Mouse (Mus musculus) MEL (cell line): ENCODE results near the gene Ugt1a9. TPM values are rescaled to one million over a fixed set of nuclear protein-coding genes. Genes with fewer than 3 reads are reported as not detected.
A peak's percentile ranks its signal among the peaks of the same experiment; 100 is the strongest.

Experiments used
- DNase-seq: peaks from one replicate; pipeline ENCODE4 v3.0.0; 2011; ENCODE audit warnings: low read depth, low spot score
- H3K27ac ChIP-seq: 2 replicates; pipeline ENCODE4 v1.5.1; 2012; ENCODE audit warnings: low read depth, mild to moderate bottlenecking, control low read depth, low read length, moderate library complexity; ENCODE audit not compliant: control insufficient read depth
- H3K27me3 ChIP-seq, 2 experiments: fragments of 150-350 bp in 1 of 2; sonication (generic) in 1 of 2; 2 replicates each; pipeline ENCODE4 v1.6.1; 2012; ENCODE audit warnings: low read length in 2 of 2, mild to moderate bottlenecking in 2 of 2, improper control_type of control experiment in 1 of 2, moderate library complexity in 1 of 2; ENCODE audit not compliant: insufficient read depth in 2 of 2, control insufficient read depth in 1 of 2
- H3K36me3 ChIP-seq, 2 experiments: 2 replicates each; pipeline ENCODE4 v1.6.1; 2012 to 2014; ENCODE audit warnings: low read length in 2 of 2, improper control_type of control experiment in 1 of 2, inconsistent platforms in 1 of 2, mild to moderate bottlenecking in 1 of 2; ENCODE audit not compliant: insufficient read depth in 2 of 2, control insufficient read depth in 1 of 2
- H3K4me1 ChIP-seq, 2 experiments: fragments of 150-350 bp in 1 of 2; sonication (generic) in 1 of 2; 2 replicates each; pipeline ENCODE4 v1.6.1; 2012; ENCODE audit warnings: low read length in 2 of 2, improper control_type of control experiment in 1 of 2, mild to moderate bottlenecking in 1 of 2; ENCODE audit not compliant: insufficient read depth in 2 of 2, control insufficient read depth in 1 of 2
- H3K4me3 ChIP-seq, 2 experiments: fragments of 150-350 bp in 1 of 2; sonication (generic) in 1 of 2; 2 replicates each; pipeline ENCODE4 v1.5.1; 2012; ENCODE audit warnings: low read depth in 2 of 2, low read length in 2 of 2, mild to moderate bottlenecking in 2 of 2, moderate library complexity in 2 of 2, control low read depth in 1 of 2, improper control_type of control experiment in 1 of 2; ENCODE audit not compliant: control insufficient read depth in 1 of 2, insufficient read depth in 1 of 2
- H3K79me2 ChIP-seq: 2 replicates; pipeline ENCODE4 v1.6.1; 2012; ENCODE audit warnings: mild to moderate bottlenecking, low read length, moderate library complexity; ENCODE audit not compliant: control insufficient read depth, poor library complexity, insufficient read depth
- H3K9ac ChIP-seq: 2 replicates; pipeline ENCODE4 v1.6.1; 2012; ENCODE audit warnings: low read depth, mild to moderate bottlenecking, control low read depth, low read length, moderate library complexity; ENCODE audit not compliant: control insufficient read depth, poor library complexity, severe bottlenecking
- H3K9me3 ChIP-seq: fragments of 150-350 bp; sonication (generic); replicated peaks from 2 replicates; pipeline ENCODE4 v1.6.1; 2012; ENCODE audit warnings: mild to moderate bottlenecking, low read length, improper control_type of control experiment, moderate library complexity; ENCODE audit not compliant: insufficient read depth
- BHLHE40 ChIP-seq: IDR thresholded peaks from 2 replicates; pipeline ENCODE4 v1.6.1; 2012; ENCODE audit warnings: low read depth, mild to moderate bottlenecking, inconsistent platforms, low read length, improper control_type of control experiment, borderline replicate concordance
- CTCF ChIP-seq, 3 experiments: IDR thresholded peaks in 2 of 3; conservative IDR thresholded peaks in 1 of 3; 2 replicates each; pipeline ENCODE4 v1.5.1; 2011 to 2012; ENCODE audit warnings: low read length in 3 of 3, low read depth in 2 of 3, mild to moderate bottlenecking in 2 of 3, improper control_type of control experiment in 1 of 3, inconsistent platforms in 1 of 3, mixed read lengths in 1 of 3, moderate library complexity in 1 of 3; ENCODE audit not compliant: control insufficient read depth in 1 of 3, insufficient read depth in 1 of 3, poor library complexity in 1 of 3, severe bottlenecking in 1 of 3
- ELF1 ChIP-seq: IDR thresholded peaks from 2 replicates; pipeline ENCODE4 v1.6.1; 2014; ENCODE audit warnings: low read depth, mild to moderate bottlenecking, inconsistent platforms, low read length, improper control_type of control experiment, moderate library complexity
- EP300 ChIP-seq, 2 experiments: IDR thresholded peaks; 2 replicates each; pipeline ENCODE4 v1.6.1; 2011; ENCODE audit warnings: improper control_type of control experiment in 2 of 2, low read length in 2 of 2, low read depth in 1 of 2, mild to moderate bottlenecking in 1 of 2
- ETS1 ChIP-seq: IDR thresholded peaks from 2 replicates; pipeline ENCODE4 v1.6.1; 2012; ENCODE audit warnings: low read depth, mild to moderate bottlenecking, inconsistent platforms, low read length, improper control_type of control experiment, moderate library complexity
- GABPA ChIP-seq: IDR thresholded peaks from 2 replicates; pipeline ENCODE4 v1.6.1; 2012; ENCODE audit warnings: low read depth, mild to moderate bottlenecking, inconsistent platforms, low read length, improper control_type of control experiment, moderate library complexity
- GATA1 ChIP-seq: IDR thresholded peaks from 2 replicates; pipeline ENCODE4 v1.6.1; 2011; ENCODE audit warnings: low read depth, low read length, improper control_type of control experiment
- HCFC1 ChIP-seq: IDR thresholded peaks from 2 replicates; pipeline ENCODE4 v1.6.1; 2012; ENCODE audit warnings: low read depth, mild to moderate bottlenecking, inconsistent platforms, low read length, improper control_type of control experiment, moderate library complexity
- JUND ChIP-seq: IDR thresholded peaks from 2 replicates; pipeline ENCODE4 v1.6.1; 2011; ENCODE audit warnings: low read depth, mild to moderate bottlenecking, improper control_type of control experiment, low read length
- MAX ChIP-seq: IDR thresholded peaks from 2 replicates; pipeline ENCODE4 v1.6.1; 2011; ENCODE audit warnings: low read length, improper control_type of control experiment
- MXI1 ChIP-seq: IDR thresholded peaks from 2 replicates; pipeline ENCODE4 v1.6.1; 2011; ENCODE audit warnings: mild to moderate bottlenecking, low read depth, low read length, improper control_type of control experiment
- MYC ChIP-seq: IDR thresholded peaks from 2 replicates; pipeline ENCODE4 v1.6.1; 2011; ENCODE audit warnings: low read depth, mild to moderate bottlenecking, low read length, improper control_type of control experiment, moderate library complexity
- POLR2A ChIP-seq, 2 experiments: IDR thresholded peaks; 2 replicates each; pipeline ENCODE4 v1.6.1; 2011 to 2012; ENCODE audit warnings: low read length in 2 of 2, mild to moderate bottlenecking in 2 of 2, control low read depth in 1 of 2, improper control_type of control experiment in 1 of 2, low read depth in 1 of 2, moderate library complexity in 1 of 2; ENCODE audit not compliant: control insufficient read depth in 1 of 2, insufficient read depth in 1 of 2, poor library complexity in 1 of 2
- POLR2AphosphoS2 ChIP-seq: IDR thresholded peaks from 2 replicates; pipeline ENCODE4 v1.6.1; 2011; ENCODE audit warnings: low read length, improper control_type of control experiment
- POLR2AphosphoS5 ChIP-seq: IDR thresholded peaks from 2 replicates; pipeline ENCODE4 v1.6.1; 2012; ENCODE audit warnings: low read depth, borderline replicate concordance, mild to moderate bottlenecking, inconsistent platforms, low read length, moderate library complexity, mixed read lengths
- SIN3A ChIP-seq: IDR thresholded peaks from 2 replicates; pipeline ENCODE4 v1.6.1; 2012; ENCODE audit warnings: low read length, improper control_type of control experiment, inconsistent platforms
- TAL1 ChIP-seq: IDR thresholded peaks from 2 replicates; pipeline ENCODE4 v1.6.1; 2012; ENCODE audit warnings: mild to moderate bottlenecking, inconsistent platforms, low read length, moderate library complexity, mixed read lengths
- UBTF ChIP-seq: IDR thresholded peaks from 2 replicates; pipeline ENCODE4 v1.6.1; 2012; ENCODE audit warnings: low read depth, mild to moderate bottlenecking, inconsistent platforms, low read length, improper control_type of control experiment, moderate library complexity, borderline replicate concordance; ENCODE audit not compliant: insufficient read depth
- ZC3H11A ChIP-seq: IDR thresholded peaks from 2 replicates; pipeline ENCODE4 v1.6.1; 2012; ENCODE audit warnings: low read depth, mild to moderate bottlenecking, inconsistent platforms, low read length, improper control_type of control experiment
- ZMIZ1 ChIP-seq: IDR thresholded peaks from 2 replicates; pipeline ENCODE4 v1.6.1; 2012; ENCODE audit warnings: low read depth, mild to moderate bottlenecking, inconsistent platforms, low read length, improper control_type of control experiment, moderate library complexity
- polyA plus RNA-seq, 2 experiments: library from polyadenylated mRNA; stranded (reverse) in 1 of 2; unstranded in 1 of 2; fragments of >175 nt in 1 of 2; fragments of >200 nt in 1 of 2; gene quantifications; 2 replicates each; pipeline versions ENCODE4 v1.2.1 to v1.2.4; 2012; ENCODE audit warnings: low replicate concordance in 2 of 2, low read depth in 1 of 2; ENCODE audit not compliant: insufficient read length in 2 of 2, insufficient read depth in 1 of 2, missing spikeins in 1 of 2
- total RNA-seq: library from RNA; depleted of rRNA; stranded (reverse); fragments of 300-350 nt; gene quantifications from 2 replicates; pipeline ENCODE4 v1.2.3, GENCODE M21; 2012

Ugt1a9 gene
- total and polyA plus RNA-seq, 3 experiments: not detected

- TF ChIP-seq ZMIZ1 (no peak), EP300 (IDR thresholded peaks at IDR 0.05; ENCODE audit: low read depth in 1 of 2, low read length in 2 of 2) (peak; percentile 51 to 79), MXI1 (no peak), ZC3H11A (0 out of 2 replicates have a peak, but pooled peaks have one; percentile 18), HCFC1 (0 out of 2 replicates have a peak, but pooled peaks have one; percentile 23), ETS1 (peak; percentile 96), POLR2AphosphoS2 (peak; percentile 79), CTCF (IDR thresholded peaks at IDR 0.05 in 2 of 3, conservative IDR thresholded peaks at IDR 0.05 in 1 of 3; ENCODE audit: control insufficient read depth in 1 of 3, insufficient read depth in 1 of 3, low read depth in 2 of 3, low read length in 3 of 3, poor library complexity in 1 of 3, severe bottlenecking in 1 of 3) (no peak), BHLHE40 (no peak), POLR2A (IDR thresholded peaks at IDR 0.05; ENCODE audit: control insufficient read depth in 1 of 2, insufficient read depth in 1 of 2, low read depth in 1 of 2, low read length in 2 of 2, poor library complexity in 1 of 2) (peak in 1 of 2 experiments; percentile 59; a peak in 2 of 4 replicates), SIN3A (peak; percentile 53; the same call in 1 of the 2 replicates), GABPA (no peak), TAL1 (no peak), ELF1 (no peak), JUND (no peak), MYC (no peak), POLR2AphosphoS5 (no peak), GATA1 (no peak), UBTF (no peak)
- TF ChIP-seq, all 39 proteins: peak for 12
These were observed 191.7 kb downstream of the Ugt1a9 start (continued) for GRCm38 (mm10) chr1:88262255-88262654.

- H3K4me3 ChIP-seq: no peak overlapping the region
- no peak overlapping the region for H3K9ac ChIP-seq
- no peaks in the 10 kb centered on the region for H3K9me3 ChIP-seq
- DNase-seq: no peak
- H3K36me3 ChIP-seq: peaks cover 21 to 24% of the 10 kb centered on the region in 2 experiments
- no peaks in the 10 kb centered on the region for H3K79me2 ChIP-seq
- H3K4me1 ChIP-seq: peaks cover 7 to 17% of the 10 kb centered on the region in 2 experiments
- H3K27ac ChIP-seq: peak overlapping the region; percentile 25; the same call in 1 of the 2 replicates
- no peaks in the 10 kb centered on the region for H3K27me3 ChIP-seq
- 0 out of 2 replicates have a peak, but pooled peaks have one; percentile 18 for TF ChIP-seq MAX
- no peak for TF ChIP-seq JUND
These were observed 192.4 kb downstream of the Ugt1a9 start for GRCm38 (mm10) chr1:88262961-88263360.
